Mouse (Mus musculus) brain, embryonic 14.5 days (tissue): ENCODE data around the gene Barx2.

Experiments used
- CTCF ChIP-seq: fragments of 200-500 bp; IDR thresholded peaks from 2 replicates; pipeline ENCODE4 v1.5.1; 2012; ENCODE audit warnings: inconsistent platforms, mild to moderate bottlenecking, moderate library complexity, borderline replicate concordance; ENCODE audit not compliant: insufficient read depth, insufficient read length; ENCODE audit errors: extremely low read depth
- POLR2A ChIP-seq: fragments of 200-500 bp; IDR thresholded peaks from 2 replicates; pipeline ENCODE4 v1.6.1; 2012; ENCODE audit warnings: mild to moderate bottlenecking, inconsistent platforms, borderline replicate concordance; ENCODE audit not compliant: poor library complexity, insufficient read depth, insufficient read length, severe bottlenecking; ENCODE audit errors: extremely low read depth

DNA sequence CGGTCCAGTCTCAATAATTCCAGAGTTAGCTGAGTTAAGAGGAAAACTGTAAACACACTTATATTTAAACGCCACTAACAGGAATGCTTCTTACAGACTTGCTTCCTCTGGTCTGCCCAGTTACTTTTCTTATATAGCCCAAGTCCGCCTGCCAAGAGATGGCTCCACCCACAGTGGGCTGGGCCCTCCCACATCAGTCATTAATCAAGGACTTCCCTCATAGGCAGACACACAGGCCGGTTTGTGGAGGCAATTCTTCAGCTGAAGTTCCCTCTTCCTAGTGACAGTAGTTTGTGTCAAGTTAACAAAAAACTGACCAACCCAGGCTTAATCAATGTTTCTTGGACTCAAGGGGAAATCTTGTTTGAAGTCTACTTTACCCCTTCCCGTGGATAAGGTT, 18.4 kb upstream of the Barx2 start:
- TF ChIP-seq POLR2A (no peak), CTCF (no peak)
